Mouse (Mus musculus) layer of hippocampus, postnatal 36 days (tissue): Measurements from ENCODE around the gene Ccdc86. TPM values are rescaled to one million over a fixed set of nuclear protein-coding genes. Genes with fewer than 3 reads are reported as not detected.

Experiments
- DNase-seq, 2 experiments: peaks; one replicate each; pipeline ENCODE4 v3.0.0; 2022
- total RNA-seq, 2 experiments: library from RNA; stranded (reverse); gene quantifications; 2 replicates each; pipeline ENCODE4 v1.2.3; 2021

Ccdc86 gene
- total RNA-seq, 2 experiments from 2014 or later = 8.3 to 8.8 TPM

- DNase-seq = no peak
Observed at GRCm38 (mm10) chr19:10905728-10906000, 43.4 kb downstream of the Ccdc86 start.

- DNase-seq = peak; percentile 48 to 54
Observed at GRCm38 (mm10) chr19:10904927-10905727, 43.9 kb downstream of the Ccdc86 start.

- DNase-seq = no peak
Observed at GRCm38 (mm10) chr19:10904512-10904911, 44.6 kb downstream of the Ccdc86 start.

GRCm38 (mm10) chr19:10901046-10901445, 48.0 kb downstream of the Ccdc86 start:
- no peak for DNase-seq

GRCm38 (mm10) chr19:10900315-10900714, 48.8 kb downstream of the Ccdc86 start:
- DNase-seq = no peak

- DNase-seq = no peak
Observed at GRCm38 (mm10) chr19:10897491-10897890, 51.6 kb downstream of the Ccdc86 start.

GRCm38 (mm10) chr19:10896849-10897248, 52.2 kb downstream of the Ccdc86 start:
- no peak for DNase-seq

- no peak for DNase-seq
Observed at GRCm38 (mm10) chr19:10895708-10896107, 53.4 kb downstream of the Ccdc86 start.

GRCm38 (mm10) chr19:10895016-10895528, 54.0 kb downstream of the Ccdc86 start, which contains the start of gene Prpf19:
TSS of gene Prpf19 (plus strand) at chr19:10895231.
- peak; percentile 97 to 99 for DNase-seq

GRCm38 (mm10) chr19:10892201-10892600, 56.9 kb downstream of the Ccdc86 start:
- no peak for DNase-seq

Other genes starting within 250 kb of the Ccdc86 start
- gene Cd5, start 210.3 kb downstream of the Ccdc86 start, total RNA-seq = not detected
- under 1 TPM in 1 of 2 experiments, not detected in 1; 0.35 TPM for gene Cd6, start 119.2 kb downstream of the Ccdc86 start, total RNA-seq
- 1 to 10 TPM; 1.1 to 1.3 TPM for gene Slc15a3, start 109.5 kb downstream of the Ccdc86 start, total RNA-seq
- gene Tmem132a, start 79.3 kb downstream of the Ccdc86 start, total RNA-seq = 100 to 1,000 TPM; 170 to 179 TPM
- gene Tmem109, start 67.3 kb downstream of the Ccdc86 start, total RNA-seq = 10 to 100 TPM; 46.8 to 48.4 TPM
- gene Prpf19, start 54.0 kb downstream of the Ccdc86 start, total RNA-seq = 100 to 1,000 TPM; 189 to 197 TPM
- not detected for gene Zp1, start 28.6 kb downstream of the Ccdc86 start, total RNA-seq
- gene Ptgdr2, start 12.1 kb downstream of the Ccdc86 start, total RNA-seq = under 1 TPM; 0.20 to 0.28 TPM
- not detected for gene Ms4a10, start 25.4 kb upstream of the Ccdc86 start, total RNA-seq
- gene Ms4a15, start 44.0 kb upstream of the Ccdc86 start, total RNA-seq = not detected
- not detected for gene Ms4a18, start 68.8 kb upstream of the Ccdc86 start, total RNA-seq
- gene Ms4a8a, start 131.8 kb upstream of the Ccdc86 start, total RNA-seq = not detected
- not detected for gene 1700017D01Rik, start 181.6 kb upstream of the Ccdc86 start, total RNA-seq
- not detected for gene 1700025F22Rik, start 216.1 kb upstream of the Ccdc86 start, total RNA-seq
- not detected for gene Ms4a13, start 247.5 kb upstream of the Ccdc86 start, total RNA-seq